Mouse (Mus musculus): ENCODE results near the gene Crat. TPM values are rescaled to one million over a fixed set of nuclear protein-coding genes. Genes with fewer than 3 reads are reported as not detected.

The Crat gene
- polyA plus RNA-seq, 1 experiment from 2014 or later, result 30.0 TPM

- peaks cover 14% of the 10 kb centered on the region for H3K4me1 ChIP-seq (ENCODE audit: control insufficient read depth, insufficient read depth, low read length)
These were observed 994 bp upstream of the Crat start for GRCm38 (mm10) chr2:30416649-30416965.

DNA sequence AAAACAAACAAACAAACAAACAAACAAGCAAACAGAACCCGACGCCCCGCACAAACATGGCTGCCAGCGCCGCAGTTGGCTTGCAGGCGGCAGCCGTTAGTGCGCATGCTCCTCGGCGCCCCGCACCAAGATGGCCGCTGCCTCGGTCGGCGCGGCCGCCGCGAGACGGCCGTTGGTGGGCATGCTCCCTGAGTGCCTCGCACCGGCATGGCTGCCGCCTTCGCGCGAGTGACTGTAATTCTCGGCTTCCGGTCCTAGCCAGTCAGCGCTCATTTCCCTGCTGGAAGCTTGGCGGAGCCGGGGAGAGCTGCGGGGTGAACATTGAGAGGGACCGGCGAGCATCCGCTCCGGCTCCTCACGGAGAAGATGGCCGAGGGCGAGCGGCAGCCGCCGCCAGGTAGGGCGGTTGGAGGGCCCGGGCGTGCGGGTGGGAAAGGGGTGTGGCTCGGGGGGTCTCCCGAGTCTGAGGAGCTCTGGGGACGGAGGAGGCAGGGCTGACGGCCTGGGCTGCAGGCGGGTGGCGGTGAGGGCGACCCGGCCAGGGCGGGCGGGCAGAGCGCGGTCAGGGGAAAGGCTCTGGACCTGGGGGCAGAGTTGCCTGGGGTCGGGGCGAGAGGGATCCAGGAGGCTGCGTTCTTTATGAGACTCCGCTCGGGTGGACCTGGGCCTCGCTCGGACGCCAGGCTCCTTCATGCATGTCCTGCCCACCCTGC lies 479 bp upstream of the Crat start, which contains the start of gene Ptpa:
TSS of gene Ptpa (plus strand) at position 104 of the 713 bp plus-strand sequence.
- Histone ChIP-seq H3K4me2 (replicated peaks; ENCODE audit: low read depth, low read length) (peak within 1 kb of the TSS; percentile 89), H3K27me3 (ENCODE audit: control insufficient read depth, insufficient read depth, low read length) (no peaks in the 10 kb centered on the region), H3K4me1 (ENCODE audit: control insufficient read depth, insufficient read depth, low read length) (peaks cover 14% of the 10 kb centered on the region), H3K27ac (ENCODE audit: low read length) (peak within 1 kb of the TSS; percentile 99), H3K9me3 (ENCODE audit: control insufficient read depth, low read depth, low read length) (no peaks in the 10 kb centered on the region), H3K9ac (replicated peaks; ENCODE audit: low read depth, low read length) (peak within 1 kb of the TSS; percentile 92), H3K4me3 (ENCODE audit: low read depth, low read length) (peak within 1 kb of the TSS; percentile 89), H3K36me3 (ENCODE audit: control insufficient read depth, insufficient read depth, low read length) (no peaks in the 10 kb centered on the region)
- ATAC-seq (ENCODE audit: insufficient number of reproducible peaks, insufficient read depth, low FRiP score, low read depth), result peak; percentile 88
- WGBS, result under 1% methylated on average over 67 of the region's 67 CpGs

More at GRCm38 (mm10) chr2:30416649-30416965, 994 bp upstream of the Crat start:
- Histone ChIP-seq H3K27me3 (ENCODE audit: control insufficient read depth, insufficient read depth, low read length) (no peaks in the 10 kb centered on the region), H3K4me2 (replicated peaks; ENCODE audit: low read depth, low read length) (peak overlapping the region; percentile 89), H3K9ac (replicated peaks; ENCODE audit: low read depth, low read length) (peak overlapping the region; percentile 92), H3K36me3 (ENCODE audit: control insufficient read depth, insufficient read depth, low read length) (no peaks in the 10 kb centered on the region), H3K4me3 (ENCODE audit: low read depth, low read length) (peak overlapping the region; percentile 89), H3K27ac (ENCODE audit: low read length) (peak overlapping the region; percentile 99), H3K9me3 (ENCODE audit: control insufficient read depth, low read depth, low read length) (no peaks in the 10 kb centered on the region)
- no peak for ATAC-seq (ENCODE audit: insufficient number of reproducible peaks, insufficient read depth, low FRiP score, low read depth)
- under 1% methylated on average over 7 of the region's 7 CpGs for WGBS

- no peak for ATAC-seq (ENCODE audit: insufficient number of reproducible peaks, insufficient read depth, low FRiP score, low read depth)
- Histone ChIP-seq H3K9ac (replicated peaks; ENCODE audit: low read depth, low read length) (peak overlapping the region; percentile 55; the same call in 1 of the 2 replicates), H3K36me3 (ENCODE audit: control insufficient read depth, insufficient read depth, low read length) (no peaks in the 10 kb centered on the region), H3K4me1 (ENCODE audit: control insufficient read depth, insufficient read depth, low read length) (peaks cover 14% of the 10 kb centered on the region), H3K27ac (ENCODE audit: low read length) (no peak overlapping the region), H3K27me3 (ENCODE audit: control insufficient read depth, insufficient read depth, low read length) (no peaks in the 10 kb centered on the region), H3K4me2 (replicated peaks; ENCODE audit: low read depth, low read length) (peak overlapping the region; percentile 89), H3K9me3 (ENCODE audit: control insufficient read depth, low read depth, low read length) (no peaks in the 10 kb centered on the region), H3K4me3 (ENCODE audit: low read depth, low read length) (peak overlapping the region; percentile 89)
- 54% methylated on average over 5 of the region's 5 CpGs for WGBS
These were observed 932 bp downstream of the Crat start for GRCm38 (mm10) chr2:30414681-30415080.

DNA sequence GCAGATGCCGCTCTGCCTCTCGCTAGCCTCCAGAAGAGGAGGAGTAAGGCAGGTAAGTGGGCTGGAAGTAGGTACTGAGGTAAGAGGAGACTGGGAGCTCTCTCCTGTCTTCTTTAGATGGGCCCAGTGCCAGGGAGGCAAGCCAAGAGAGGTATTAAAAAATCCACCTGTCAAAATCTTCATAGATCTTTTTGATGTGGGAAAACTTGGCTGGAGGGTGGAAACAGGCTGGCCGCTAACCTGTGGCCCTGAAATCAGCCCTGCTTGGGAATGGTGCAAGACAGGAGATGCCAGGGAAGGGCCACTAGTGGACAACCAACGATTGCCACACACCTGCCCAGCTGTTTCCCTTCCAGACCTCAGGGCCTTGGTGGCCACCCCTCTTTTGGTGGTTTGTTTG lies 1.5 kb downstream of the Crat start:
- Histone ChIP-seq H3K36me3 (ENCODE audit: control insufficient read depth, insufficient read depth, low read length) (no peaks in the 10 kb centered on the region), H3K27ac (ENCODE audit: low read length) (no peak overlapping the region), H3K27me3 (ENCODE audit: control insufficient read depth, insufficient read depth, low read length) (no peaks in the 10 kb centered on the region), H3K9ac (replicated peaks; ENCODE audit: low read depth, low read length) (no peak overlapping the region), H3K4me3 (ENCODE audit: low read depth, low read length) (0 out of 2 replicates have a peak overlapping the region, but pooled peaks have one; percentile 89), H3K9me3 (ENCODE audit: control insufficient read depth, low read depth, low read length) (no peaks in the 10 kb centered on the region), H3K4me1 (ENCODE audit: control insufficient read depth, insufficient read depth, low read length) (peaks cover 11% of the 10 kb centered on the region), H3K4me2 (replicated peaks; ENCODE audit: low read depth, low read length) (no peak overlapping the region; the same call in 1 of the 2 replicates)
- no peak for ATAC-seq (ENCODE audit: insufficient number of reproducible peaks, insufficient read depth, low FRiP score, low read depth)
- WGBS, result 82% methylated on average over 4 of the region's 4 CpGs

- no peak overlapping the region for H3K9ac ChIP-seq (replicated peaks; ENCODE audit: low read depth, low read length)
- 74% methylated on average over 15 of the region's 16 CpGs for WGBS
These were observed 2.3 kb downstream of the Crat start for GRCm38 (mm10) chr2:30413038-30413973.

DNA sequence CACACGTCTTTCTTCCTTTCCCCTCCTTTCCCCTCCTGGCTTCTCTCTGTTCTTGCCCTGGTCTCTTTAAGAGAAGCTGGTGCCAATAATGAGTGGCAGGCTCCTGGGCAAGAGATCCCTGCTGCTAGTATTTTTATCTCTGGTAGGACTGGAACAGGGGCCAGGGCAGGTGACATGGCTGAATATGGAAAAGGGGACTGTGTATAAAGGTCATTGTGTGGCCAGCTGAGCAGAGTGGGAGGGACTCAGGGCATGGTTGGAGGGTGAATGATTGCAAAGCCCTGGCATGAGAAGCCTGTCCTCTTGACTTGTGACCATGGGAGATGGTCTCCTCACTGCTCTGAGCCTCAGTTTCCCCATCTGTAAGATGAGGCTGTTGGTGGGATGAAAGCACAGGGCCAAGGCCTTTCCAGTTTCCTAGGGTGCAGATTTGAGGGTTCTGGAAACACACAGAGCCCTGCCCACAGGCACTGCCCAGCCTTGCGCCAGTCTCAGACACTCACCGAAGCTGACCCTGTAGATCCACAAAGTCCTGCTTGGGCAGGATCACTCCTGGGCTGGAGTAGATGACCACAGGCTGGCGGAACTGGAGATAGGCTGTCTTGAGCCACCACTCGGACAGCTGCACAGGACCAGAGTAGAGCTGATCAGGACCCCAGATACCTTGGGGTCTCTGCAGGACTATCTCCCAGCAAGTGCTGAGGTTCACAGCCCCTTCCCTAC lies 6.0 kb downstream of the Crat start:
- Histone ChIP-seq H3K27me3 (ENCODE audit: control insufficient read depth, insufficient read depth, low read length) (no peaks in the 10 kb centered on the region), H3K9me3 (ENCODE audit: control insufficient read depth, low read depth, low read length) (no peaks in the 10 kb centered on the region), H3K36me3 (ENCODE audit: control insufficient read depth, insufficient read depth, low read length) (no peaks in the 10 kb centered on the region; the same call in 1 of the 2 replicates), H3K4me2 (replicated peaks; ENCODE audit: low read depth, low read length) (no peak overlapping the region), H3K27ac (ENCODE audit: low read length) (no peak overlapping the region), H3K4me1 (ENCODE audit: control insufficient read depth, insufficient read depth, low read length) (no peaks in the 10 kb centered on the region), H3K9ac (replicated peaks; ENCODE audit: low read depth, low read length) (no peak overlapping the region), H3K4me3 (ENCODE audit: low read depth, low read length) (no peak overlapping the region)
- no peak for ATAC-seq (ENCODE audit: insufficient number of reproducible peaks, insufficient read depth, low FRiP score, low read depth)
- 89% methylated on average over 5 of the region's 5 CpGs for WGBS

More at GRCm38 (mm10) chr2:30413038-30413973, 2.3 kb downstream of the Crat start:
- Histone ChIP-seq H3K4me3 (ENCODE audit: low read depth, low read length) (no peak overlapping the region), H3K9me3 (ENCODE audit: control insufficient read depth, low read depth, low read length) (no peaks in the 10 kb centered on the region), H3K4me2 (replicated peaks; ENCODE audit: low read depth, low read length) (no peak overlapping the region), H3K4me1 (ENCODE audit: control insufficient read depth, insufficient read depth, low read length) (peaks cover 3% of the 10 kb centered on the region), H3K27me3 (ENCODE audit: control insufficient read depth, insufficient read depth, low read length) (no peaks in the 10 kb centered on the region), H3K27ac (ENCODE audit: low read length) (no peak overlapping the region), H3K36me3 (ENCODE audit: control insufficient read depth, insufficient read depth, low read length) (no peaks in the 10 kb centered on the region)
- no peak for ATAC-seq (ENCODE audit: insufficient number of reproducible peaks, insufficient read depth, low FRiP score, low read depth)

GRCm38 (mm10) chr2:30408452-30409100 lies 7.0 kb downstream of the Crat start:
- H3K4me1 ChIP-seq (ENCODE audit: control insufficient read depth, insufficient read depth, low read length), result no peaks in the 10 kb centered on the region
- WGBS, result 81% methylated on average over 8 of the region's 8 CpGs
- no peak for ATAC-seq (ENCODE audit: insufficient number of reproducible peaks, insufficient read depth, low FRiP score, low read depth)
- peaks cover 3% of the 10 kb centered on the region; the same call in 1 of the 2 replicates for H3K36me3 ChIP-seq (ENCODE audit: control insufficient read depth, insufficient read depth, low read length)
- H3K4me2 ChIP-seq (replicated peaks; ENCODE audit: low read depth, low read length), result no peak overlapping the region
- H3K4me3 ChIP-seq (ENCODE audit: low read depth, low read length), result no peak overlapping the region
- no peaks in the 10 kb centered on the region for H3K9me3 ChIP-seq (ENCODE audit: control insufficient read depth, low read depth, low read length)
- no peaks in the 10 kb centered on the region for H3K27me3 ChIP-seq (ENCODE audit: control insufficient read depth, insufficient read depth, low read length)
- H3K27ac ChIP-seq (ENCODE audit: low read length), result no peak overlapping the region
- no peak overlapping the region for H3K9ac ChIP-seq (replicated peaks; ENCODE audit: low read depth, low read length)

Measured in stomach, embryonic 14.5 days (tissue).